Mouse (Mus musculus) neural tube, embryonic 10.5 days (tissue): ENCODE measurements around the gene Fcamr.
A peak's percentile ranks its signal among the peaks of the same experiment; 100 is the strongest.

Experiments used
- DNase-seq: peaks from one replicate; pipeline ENCODE4 v3.0.0-alpha.2; 2017; ENCODE audit warnings: low spot score; ENCODE audit errors: extremely low spot score

Fcamr gene

GRCm38 (mm10) chr1:130800602-130801001, at the start of gene Fcamr:
Gene Fcamr (plus strand): TSS chr1:130800902.
- no peak for DNase-seq

- no peak for DNase-seq
These were observed 41.0 kb upstream of the Fcamr start for GRCm38 (mm10) chr1:130759689-130760088.

GRCm38 (mm10) chr1:130761597-130761996, 39.1 kb upstream of the Fcamr start:
- DNase-seq, result no peak

- DNase-seq, result peak; percentile 2
These were observed 38.5 kb upstream of the Fcamr start for GRCm38 (mm10) chr1:130762045-130762760.

- no peak for DNase-seq
These were observed 36.7 kb upstream of the Fcamr start for GRCm38 (mm10) chr1:130764027-130764461.

- no peak for DNase-seq
These were observed 33.6 kb upstream of the Fcamr start for GRCm38 (mm10) chr1:130767066-130767465.

GRCm38 (mm10) chr1:130769925-130770324, 30.8 kb upstream of the Fcamr start:
- no peak for DNase-seq

- no peak for DNase-seq
These were observed 30.2 kb upstream of the Fcamr start for GRCm38 (mm10) chr1:130770487-130770886.

GRCm38 (mm10) chr1:130770981-130771494, 29.7 kb upstream of the Fcamr start:
- no peak for DNase-seq

GRCm38 (mm10) chr1:130775234-130775633, 25.5 kb upstream of the Fcamr start:
- DNase-seq, result no peak

- DNase-seq, result no peak
These were observed 24.9 kb upstream of the Fcamr start for GRCm38 (mm10) chr1:130775691-130776331.

GRCm38 (mm10) chr1:130776645-130777044, 24.1 kb upstream of the Fcamr start:
- no peak for DNase-seq

GRCm38 (mm10) chr1:130779867-130780266, 20.8 kb upstream of the Fcamr start:
- no peak for DNase-seq

- no peak for DNase-seq
These were observed 16.6 kb upstream of the Fcamr start for GRCm38 (mm10) chr1:130784054-130784453.

- DNase-seq, result no peak
These were observed 13.7 kb upstream of the Fcamr start for GRCm38 (mm10) chr1:130787001-130787400.

GRCm38 (mm10) chr1:130789512-130790451, 10.9 kb upstream of the Fcamr start:
- DNase-seq, result no peak

- no peak for DNase-seq
These were observed 5.4 kb upstream of the Fcamr start for GRCm38 (mm10) chr1:130795331-130795730.

GRCm38 (mm10) chr1:130796967-130797684, 3.6 kb upstream of the Fcamr start:
- DNase-seq, result peak; percentile 31

GRCm38 (mm10) chr1:130798037-130798436, 2.7 kb upstream of the Fcamr start:
- no peak for DNase-seq

- no peak for DNase-seq
These were observed 2.2 kb upstream of the Fcamr start for GRCm38 (mm10) chr1:130798551-130798950.

- no peak for DNase-seq
These were observed 1.3 kb upstream of the Fcamr start for GRCm38 (mm10) chr1:130799399-130799798.
